Mouse (Mus musculus) heart, adult 2 months (tissue): Measurements from ENCODE around the gene Hbb-bt.
"Not testable (repeated sequence)": the region's sequence is repeated elsewhere in the genome, so short reads cannot be mapped to it uniquely, and the experiment has no call there.

Experiments
- CTCF ChIP-seq: fragments of 200-600 bp; IDR thresholded peaks from 2 replicates; pipeline ENCODE4 v1.8.1; 2022; ENCODE audit warnings: antibody characterized with exemption, mild to moderate bottlenecking, moderate library complexity
- POLR2A ChIP-seq: fragments of 200-500 bp; IDR thresholded peaks from 2 replicates; pipeline ENCODE4 v1.6.1; 2011; ENCODE audit warnings: mild to moderate bottlenecking, low read depth, low read length, control low read depth; ENCODE audit not compliant: insufficient read depth

GRCm38 (mm10) chr7:103815085-103815484, 1.3 kb upstream of the Hbb-bt start:
- not testable (repeated sequence) for TF ChIP-seq CTCF, POLR2A
